Mouse (Mus musculus): ENCODE measurements around the gene AI413582. TPM values are rescaled to one million over a fixed set of nuclear protein-coding genes. Genes with fewer than 3 reads are reported as not detected.
A peak's percentile ranks its signal among the peaks of the same experiment; 100 is the strongest.

AI413582 gene
- polyA plus RNA-seq, 1 experiment from 2014 or later = 42.9 TPM

DNA sequence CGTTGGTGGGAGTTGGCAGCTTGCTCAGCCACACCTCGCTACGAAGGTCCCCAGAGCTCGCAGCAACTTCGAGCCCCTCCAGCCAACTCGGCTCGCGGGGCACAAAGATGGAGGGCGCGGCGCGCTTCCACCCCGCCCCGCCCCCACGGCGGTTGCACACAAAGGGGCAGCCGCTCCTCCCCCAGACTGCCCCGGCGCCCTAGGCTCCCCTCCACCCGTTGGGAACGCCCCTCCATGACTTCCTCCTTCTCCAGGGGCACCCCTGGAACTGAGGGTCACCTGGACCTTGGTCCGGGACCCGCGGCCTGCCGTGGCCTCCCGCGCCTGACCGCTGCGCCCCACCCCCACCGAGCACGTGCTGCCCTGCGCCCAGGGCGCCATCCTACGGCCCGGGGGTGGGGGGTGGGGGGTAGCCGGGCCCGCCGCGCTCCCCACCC is 10.5 kb downstream of the AI413582 start:
- Histone ChIP-seq H3K79me2 (ENCODE audit: inconsistent target) (peaks cover 29% of the 10 kb centered on the region), H3K27ac (peak overlapping the region; percentile 88), H3K4me3 (ENCODE audit: inconsistent target) (peak overlapping the region; percentile 26), H3K36me3 (ENCODE audit: inconsistent target) (no peaks in the 10 kb centered on the region)
- WGBS (ENCODE audit: missing documents) = 2% methylated on average over 21 of the region's 39 CpGs

DNA sequence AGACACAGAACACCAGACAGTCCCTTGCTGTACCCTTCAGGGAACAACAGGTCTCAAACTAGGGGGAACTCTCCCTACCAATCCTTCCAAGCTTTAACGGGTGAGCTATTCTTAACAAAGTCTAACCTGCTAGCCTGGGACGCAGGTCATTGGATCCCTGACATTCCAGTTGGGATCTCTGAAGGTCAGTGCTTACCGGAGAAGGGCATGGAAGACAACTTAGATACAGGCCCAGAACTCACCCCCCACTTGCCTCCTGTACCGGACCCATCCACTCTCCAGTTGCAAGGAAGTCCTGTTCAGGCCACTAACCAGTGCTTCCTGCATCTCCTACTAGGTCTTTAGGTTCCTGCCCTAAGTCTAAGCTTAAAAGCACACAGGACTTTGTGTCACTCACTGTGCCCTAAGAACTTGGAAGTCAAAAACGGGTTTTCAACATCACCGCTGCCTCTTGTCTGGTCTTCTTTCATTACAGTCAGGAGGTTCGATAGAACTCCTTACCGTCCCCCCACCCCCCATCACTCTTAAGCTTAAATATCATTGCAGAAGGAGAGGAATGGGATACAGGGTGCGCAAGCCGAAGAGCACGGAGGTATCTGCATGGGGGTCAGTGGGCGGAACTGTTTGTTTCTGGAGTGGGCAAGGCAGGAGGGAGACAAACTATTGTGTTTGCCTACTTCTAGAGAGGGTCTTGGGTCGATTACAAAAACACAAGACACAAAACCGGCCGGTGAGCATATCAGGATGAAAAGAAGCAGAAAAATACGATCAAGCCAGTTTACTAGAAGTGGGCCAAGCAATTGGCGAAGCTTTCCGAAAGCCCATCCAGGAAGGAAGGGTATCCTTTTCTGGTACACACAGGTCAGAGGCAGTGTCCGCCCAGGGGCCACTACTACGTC is 11.2 kb downstream of the AI413582 start:
- peak overlapping the region; percentile 88 for H3K27ac ChIP-seq
- peak overlapping the region; percentile 26 for H3K4me3 ChIP-seq (ENCODE audit: inconsistent target)
- WGBS (ENCODE audit: missing documents) = 63% methylated on average over 20 of the region's 20 CpGs
- no peaks in the 10 kb centered on the region for H3K36me3 ChIP-seq (ENCODE audit: inconsistent target)
- peaks cover 21% of the 10 kb centered on the region for H3K79me2 ChIP-seq (ENCODE audit: inconsistent target)

DNA sequence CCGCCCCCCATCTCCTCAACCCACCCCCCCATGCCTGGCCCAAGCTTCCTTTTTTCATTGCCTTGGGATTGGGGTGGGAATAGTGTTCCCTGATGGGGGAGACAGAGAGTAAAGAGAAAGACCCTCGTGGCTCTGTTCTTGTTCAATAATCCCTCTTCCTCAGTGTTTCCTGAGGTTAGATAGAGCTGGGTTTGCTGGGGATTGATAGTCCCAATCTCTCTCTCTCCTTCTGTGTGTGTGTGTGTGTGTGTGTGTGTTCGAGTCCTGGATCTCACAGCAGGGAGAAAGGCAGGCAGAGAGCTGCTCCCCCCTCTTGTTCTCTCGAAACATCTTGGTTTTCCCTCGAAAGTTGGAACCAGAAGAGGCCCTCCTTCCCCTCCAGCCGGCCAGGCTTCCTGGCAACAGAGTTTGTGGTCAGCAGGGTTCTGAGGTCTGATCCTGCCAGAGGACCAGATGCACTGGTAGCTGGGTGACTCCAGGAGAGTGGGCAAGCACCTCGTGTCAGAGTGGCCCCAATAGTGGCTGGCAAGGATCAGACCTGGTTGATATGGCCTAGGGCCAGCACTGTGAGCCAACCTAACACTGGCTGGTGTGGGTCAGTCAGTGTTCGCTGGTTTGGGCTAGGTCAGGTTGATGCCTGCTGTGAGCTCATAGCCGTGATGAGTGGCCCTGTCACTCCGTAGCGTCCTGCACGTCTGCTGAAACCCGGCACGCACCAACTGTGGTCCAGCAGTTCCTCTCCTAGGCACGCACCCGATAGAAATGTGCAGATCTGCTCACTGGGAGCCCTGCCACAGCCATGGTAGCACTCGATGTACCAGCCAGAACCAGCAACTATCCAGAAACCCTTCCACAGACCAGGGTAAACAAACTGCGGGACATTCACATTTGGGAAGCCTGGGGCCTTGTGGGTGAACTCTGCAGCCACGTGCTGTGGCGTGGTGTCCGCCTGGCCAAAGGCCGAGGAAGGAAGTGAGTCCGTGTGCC is 13.0 kb downstream of the AI413582 start:
- 13% methylated on average over 22 of the region's 23 CpGs for WGBS (ENCODE audit: missing documents)
- H3K36me3 ChIP-seq (ENCODE audit: inconsistent target) = no peaks in the 10 kb centered on the region
- no peak overlapping the region for H3K4me3 ChIP-seq (ENCODE audit: inconsistent target)
- peaks cover 3% of the 10 kb centered on the region; the same call in 1 of the 2 replicates for H3K79me2 ChIP-seq (ENCODE audit: inconsistent target)
- peak overlapping the region; percentile 88 for H3K27ac ChIP-seq

DNA sequence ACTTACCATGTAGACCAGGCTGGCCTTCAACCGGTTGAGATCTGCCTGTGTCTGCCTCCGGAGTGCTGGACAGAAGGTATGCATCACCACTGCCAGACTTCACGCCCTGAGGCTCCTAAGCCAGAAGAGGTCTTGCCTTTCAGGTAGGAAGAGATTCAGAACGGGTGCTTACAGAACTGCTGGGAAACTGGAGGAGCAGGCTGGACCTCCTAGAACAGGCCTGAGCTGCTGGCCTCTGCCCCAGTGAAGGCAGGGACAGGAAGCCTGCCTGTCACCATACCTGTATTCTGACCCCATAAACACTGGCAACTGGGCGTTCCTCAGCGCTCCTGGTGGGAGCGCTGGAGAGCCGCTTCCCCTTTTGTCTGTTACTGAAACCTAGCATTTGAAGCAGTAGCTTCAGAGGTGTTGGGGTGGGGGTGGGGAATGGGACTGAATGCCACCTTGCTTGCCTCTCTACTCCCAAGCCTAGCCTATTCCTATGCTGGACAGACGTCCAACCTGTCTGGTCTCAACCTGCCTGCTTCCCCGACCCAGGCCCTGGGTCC is 14.1 kb downstream of the AI413582 start:
- Histone ChIP-seq H3K36me3 (ENCODE audit: inconsistent target) (no peaks in the 10 kb centered on the region), H3K27ac (peak overlapping the region; percentile 88; the same call in 1 of the 2 replicates), H3K4me3 (ENCODE audit: inconsistent target) (no peak overlapping the region), H3K79me2 (ENCODE audit: inconsistent target) (no peaks in the 10 kb centered on the region; the same call in 1 of the 2 replicates)
- 68% methylated on average over 10 of the region's 10 CpGs for WGBS (ENCODE audit: missing documents)

DNA sequence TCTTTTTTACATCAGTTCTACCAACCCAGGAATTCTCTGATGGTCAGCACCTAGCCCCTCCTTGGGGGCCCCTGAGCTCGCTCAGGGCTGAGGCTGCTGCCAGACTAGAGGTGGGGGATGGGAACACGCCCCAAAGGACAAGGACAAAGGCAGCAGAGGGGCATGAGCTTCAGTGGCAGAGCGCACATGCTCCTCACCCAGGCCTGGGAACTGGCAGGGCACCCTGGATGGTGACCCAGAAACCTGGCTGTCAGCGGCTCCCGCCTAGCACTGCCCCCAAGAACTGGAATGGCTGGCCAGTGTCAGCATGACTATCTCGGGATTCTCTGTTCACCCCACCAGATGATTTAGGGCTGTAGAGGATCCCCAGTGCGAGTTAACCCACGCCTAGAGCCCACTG is 16.3 kb downstream of the AI413582 start:
- H3K79me2 ChIP-seq (ENCODE audit: inconsistent target) = no peaks in the 10 kb centered on the region; the same call in 1 of the 2 replicates
- WGBS (ENCODE audit: missing documents) = 92% methylated on average over 8 of the region's 8 CpGs
- no peak overlapping the region for H3K4me3 ChIP-seq (ENCODE audit: inconsistent target)
- H3K36me3 ChIP-seq (ENCODE audit: inconsistent target) = no peaks in the 10 kb centered on the region
- no peak overlapping the region for H3K27ac ChIP-seq

DNA sequence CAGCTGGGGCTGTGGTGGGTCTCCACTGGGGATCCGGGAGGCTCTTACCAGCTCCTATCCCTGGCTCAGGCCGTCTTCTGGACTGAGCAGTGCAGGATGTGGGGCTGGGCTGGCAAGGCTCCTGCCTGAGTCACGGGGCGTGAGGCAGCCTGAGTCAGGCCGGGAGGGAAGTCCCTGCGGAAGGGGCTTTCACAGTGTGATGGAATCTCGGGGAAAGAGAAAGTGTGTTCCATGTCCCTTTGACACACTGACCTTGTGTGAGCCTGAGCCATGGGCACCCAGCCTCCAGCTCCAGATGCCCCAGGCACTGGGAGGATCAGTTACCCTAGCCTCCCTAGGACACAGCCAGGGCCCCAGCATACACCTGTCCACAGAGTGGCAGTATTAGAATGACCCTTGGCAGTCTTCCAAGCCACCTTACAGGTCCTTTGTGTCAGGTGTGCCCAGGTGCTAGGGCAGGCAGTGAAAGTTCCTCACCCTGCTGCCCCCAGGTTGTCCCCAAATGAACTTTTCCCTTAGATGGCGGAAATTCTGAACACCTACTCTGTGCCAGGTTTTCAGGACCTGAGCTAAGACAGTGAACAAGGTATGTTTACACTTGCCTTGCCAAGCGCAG is 18.2 kb downstream of the AI413582 start:
- H3K36me3 ChIP-seq (ENCODE audit: inconsistent target) = no peaks in the 10 kb centered on the region
- no peak overlapping the region for H3K4me3 ChIP-seq (ENCODE audit: inconsistent target)
- WGBS (ENCODE audit: missing documents) = 35% methylated on average over 9 of the region's 9 CpGs
- no peaks in the 10 kb centered on the region; the same call in 1 of the 2 replicates for H3K79me2 ChIP-seq (ENCODE audit: inconsistent target)
- peak overlapping the region; percentile 63 for H3K27ac ChIP-seq

DNA sequence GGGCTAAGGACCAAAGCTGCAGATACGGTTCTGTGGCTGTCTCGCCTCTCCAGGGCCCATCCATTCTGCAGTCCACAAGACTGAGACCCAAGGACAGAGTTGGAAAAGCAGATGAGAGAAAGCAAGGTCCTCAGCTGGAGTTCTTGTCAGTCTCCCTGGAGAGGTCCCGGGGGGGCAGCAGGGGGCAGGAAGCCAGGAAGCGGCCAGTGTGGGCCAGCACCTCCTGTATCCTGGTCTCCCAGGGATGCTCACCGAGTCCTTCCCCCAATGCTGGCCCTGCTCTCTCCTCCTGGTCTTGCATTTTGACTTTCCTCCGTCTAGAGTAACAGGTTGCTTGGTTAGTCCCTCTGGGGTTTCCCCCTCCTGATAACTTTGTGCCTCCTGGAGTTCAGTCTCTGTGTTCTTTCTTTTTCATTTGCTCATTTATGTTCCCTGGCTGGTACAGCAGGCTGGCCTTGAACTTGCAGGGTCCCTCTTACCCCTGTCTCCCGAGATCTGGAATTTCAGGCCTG is 18.9 kb downstream of the AI413582 start:
- 94% methylated on average over 7 of the region's 7 CpGs for WGBS (ENCODE audit: missing documents)
- Histone ChIP-seq H3K27ac (peak overlapping the region; percentile 63), H3K36me3 (ENCODE audit: inconsistent target) (no peaks in the 10 kb centered on the region), H3K4me3 (ENCODE audit: inconsistent target) (no peak overlapping the region), H3K79me2 (ENCODE audit: inconsistent target) (no peaks in the 10 kb centered on the region; the same call in 1 of the 2 replicates)

DNA sequence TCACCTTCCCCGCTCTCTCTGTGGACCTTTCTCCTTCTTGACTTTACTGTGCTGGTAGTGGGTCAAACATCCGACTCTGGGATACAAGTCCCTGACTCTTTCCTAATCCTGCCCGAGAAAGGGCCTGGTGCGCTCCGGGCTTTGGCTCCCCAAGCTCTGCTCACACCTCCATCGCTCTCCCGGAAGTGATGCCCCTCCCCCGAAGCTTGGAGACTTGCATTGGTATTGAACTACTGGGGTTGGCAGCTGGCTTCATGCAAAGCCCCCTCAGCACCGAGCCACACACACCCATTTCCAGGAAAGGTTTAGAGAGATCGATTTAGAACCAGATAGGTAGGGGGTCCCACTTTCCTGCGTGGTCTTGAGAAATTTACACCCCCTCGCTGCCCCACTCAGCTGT is 19.6 kb downstream of the AI413582 start:
- WGBS (ENCODE audit: missing documents) = 76% methylated on average over 12 of the region's 12 CpGs
- Histone ChIP-seq H3K27ac (no peak overlapping the region), H3K4me3 (ENCODE audit: inconsistent target) (no peak overlapping the region), H3K79me2 (ENCODE audit: inconsistent target) (no peaks in the 10 kb centered on the region; the same call in 1 of the 2 replicates), H3K36me3 (ENCODE audit: inconsistent target) (no peaks in the 10 kb centered on the region)

DNA sequence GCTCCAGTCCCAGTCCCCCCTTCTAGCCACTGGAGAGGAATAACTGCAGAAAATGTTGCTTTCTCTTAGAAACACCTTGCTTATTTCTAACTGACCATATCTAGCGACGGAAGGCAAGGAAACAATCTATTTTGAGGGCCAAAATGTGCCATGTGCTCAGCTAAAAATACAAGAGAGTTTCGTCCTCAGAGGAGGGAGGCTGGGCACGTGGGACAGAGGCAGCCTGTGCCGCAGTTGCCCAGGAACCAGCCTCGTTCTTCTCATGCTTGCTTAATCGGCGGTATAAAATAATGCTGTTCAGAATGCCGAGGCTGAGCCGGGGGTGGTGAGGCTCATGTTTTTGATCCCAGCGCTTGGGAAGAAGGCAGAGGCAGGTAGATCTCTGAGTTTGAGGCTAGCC is 21.0 kb downstream of the AI413582 start:
- 89% methylated on average over 9 of the region's 11 CpGs for WGBS (ENCODE audit: missing documents)
- Histone ChIP-seq H3K27ac (no peak overlapping the region), H3K4me3 (ENCODE audit: inconsistent target) (no peak overlapping the region), H3K79me2 (ENCODE audit: inconsistent target) (no peaks in the 10 kb centered on the region; the same call in 1 of the 2 replicates), H3K36me3 (ENCODE audit: inconsistent target) (no peaks in the 10 kb centered on the region)

DNA sequence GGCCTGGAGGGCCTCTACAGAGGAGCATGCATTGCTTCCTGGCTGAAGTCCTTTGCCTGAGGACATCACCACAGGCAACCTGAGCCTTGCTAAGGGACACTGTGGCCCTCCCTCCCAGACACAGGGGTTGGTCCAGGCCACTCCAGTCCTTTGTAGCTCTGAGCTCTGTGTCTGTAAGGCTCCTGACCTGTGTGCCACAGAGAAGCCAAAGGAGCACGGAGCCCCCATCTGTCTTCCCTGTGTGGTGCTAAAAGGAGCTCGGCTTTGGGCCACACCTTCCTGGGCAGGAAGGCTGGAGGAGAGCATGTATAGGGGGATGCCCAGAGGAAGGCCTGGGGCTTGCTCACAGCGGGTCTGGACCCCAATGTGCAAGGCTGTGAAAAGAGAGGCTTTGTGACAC is 23.6 kb downstream of the AI413582 start:
- Histone ChIP-seq H3K4me3 (ENCODE audit: inconsistent target) (no peak overlapping the region), H3K79me2 (ENCODE audit: inconsistent target) (no peaks in the 10 kb centered on the region; the same call in 1 of the 2 replicates), H3K36me3 (ENCODE audit: inconsistent target) (no peaks in the 10 kb centered on the region), H3K27ac (no peak overlapping the region)
- 82% methylated on average over 3 of the region's 3 CpGs for WGBS (ENCODE audit: missing documents)

DNA sequence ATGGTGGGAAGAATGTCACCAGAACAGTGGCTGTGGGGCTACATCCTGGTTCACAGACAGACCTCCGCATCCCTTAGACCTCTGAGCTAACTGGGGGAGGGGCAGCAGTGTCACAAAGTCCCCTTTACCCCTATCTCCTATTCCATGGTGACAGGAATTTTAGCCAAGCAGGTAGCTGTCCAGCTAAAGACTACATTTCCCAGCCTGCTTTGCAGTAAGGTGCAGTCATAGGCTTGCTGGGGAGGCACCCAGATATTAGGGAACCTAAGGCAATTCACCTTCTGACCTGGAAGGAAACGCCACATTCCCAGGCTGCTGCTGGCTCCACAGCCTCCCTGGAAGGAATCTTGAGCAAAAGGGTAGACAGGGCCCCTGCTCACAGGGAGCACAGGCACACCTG is 24.3 kb downstream of the AI413582 start:
- Histone ChIP-seq H3K79me2 (ENCODE audit: inconsistent target) (no peaks in the 10 kb centered on the region), H3K4me3 (ENCODE audit: inconsistent target) (no peak overlapping the region), H3K27ac (no peak overlapping the region), H3K36me3 (ENCODE audit: inconsistent target) (no peaks in the 10 kb centered on the region)
- 86% methylated on average over 2 of the region's 2 CpGs for WGBS (ENCODE audit: missing documents)

DNA sequence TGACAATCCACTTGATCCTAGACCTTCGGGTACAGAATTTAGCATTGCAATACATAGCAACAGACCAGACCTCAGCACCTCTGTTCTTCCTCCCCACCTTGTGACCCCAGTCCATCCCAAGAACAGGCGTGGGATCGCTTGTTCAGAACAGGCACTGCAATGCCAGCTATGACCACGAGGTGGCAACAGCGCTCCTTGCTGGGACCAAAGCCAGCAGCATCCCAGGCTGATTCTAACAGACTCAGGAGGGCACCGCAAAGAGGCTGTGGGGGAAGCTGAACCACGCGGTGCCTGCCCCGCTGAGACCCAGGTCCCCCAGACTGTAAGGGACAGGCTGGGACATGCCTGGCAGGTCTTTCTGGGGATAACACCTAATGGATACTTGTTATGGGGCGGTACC is 30.8 kb downstream of the AI413582 start:
- 8% methylated on average over 9 of the region's 10 CpGs for WGBS (ENCODE audit: missing documents)
- Histone ChIP-seq H3K79me2 (ENCODE audit: inconsistent target) (no peaks in the 10 kb centered on the region), H3K27ac (no peak overlapping the region), H3K4me3 (ENCODE audit: inconsistent target) (no peak overlapping the region), H3K36me3 (ENCODE audit: inconsistent target) (no peaks in the 10 kb centered on the region)

DNA sequence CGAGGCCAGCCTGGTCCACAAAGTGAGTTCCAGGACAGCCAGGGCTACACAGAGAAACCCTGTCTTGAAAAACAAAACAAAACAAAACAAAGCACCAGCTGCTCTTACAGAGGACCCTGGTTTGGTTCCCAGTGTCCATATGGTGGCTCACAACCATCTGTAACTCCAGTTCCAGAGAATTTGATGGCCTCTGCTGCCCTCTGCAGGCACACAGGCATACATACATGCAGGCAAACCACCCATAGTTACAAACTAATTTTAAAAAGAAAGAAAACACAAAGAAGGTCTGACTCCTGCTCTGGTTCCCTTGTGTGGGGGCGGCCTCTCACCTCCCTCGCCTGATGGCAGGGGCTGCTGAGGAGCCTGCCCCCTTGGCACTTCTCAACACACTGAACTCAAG is 32.2 kb downstream of the AI413582 start:
- no peaks in the 10 kb centered on the region for H3K79me2 ChIP-seq (ENCODE audit: inconsistent target)
- H3K27ac ChIP-seq = no peak overlapping the region
- H3K36me3 ChIP-seq (ENCODE audit: inconsistent target) = no peaks in the 10 kb centered on the region
- 96% methylated on average over 3 of the region's 3 CpGs for WGBS (ENCODE audit: missing documents)
- no peak overlapping the region for H3K4me3 ChIP-seq (ENCODE audit: inconsistent target)

DNA sequence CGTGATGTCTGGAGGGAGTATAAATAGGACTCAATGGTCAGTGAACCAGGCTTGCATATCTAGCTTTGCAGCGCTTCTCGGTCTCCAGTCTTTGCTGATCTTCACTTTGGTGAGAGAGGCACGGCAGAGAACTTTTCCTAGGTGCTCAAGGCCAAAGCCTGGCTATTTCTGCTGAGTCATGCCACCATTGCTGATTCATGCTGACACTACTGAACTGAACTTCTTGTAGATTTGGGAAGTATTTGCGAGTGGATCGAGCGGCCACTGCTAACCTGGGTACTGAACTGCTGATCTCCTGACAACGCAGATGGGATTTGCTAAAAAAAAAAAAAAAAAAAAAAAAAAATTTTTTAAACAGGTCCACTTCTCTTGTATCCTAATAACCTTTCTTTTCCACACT is 33.5 kb downstream of the AI413582 start:
- H3K79me2 ChIP-seq (ENCODE audit: inconsistent target) = no peaks in the 10 kb centered on the region
- H3K4me3 ChIP-seq (ENCODE audit: inconsistent target) = no peak overlapping the region
- no peak overlapping the region for H3K27ac ChIP-seq
- no peaks in the 10 kb centered on the region for H3K36me3 ChIP-seq (ENCODE audit: inconsistent target)
- 74% methylated on average over 6 of the region's 8 CpGs for WGBS (ENCODE audit: missing documents)
